Mouse (Mus musculus): ENCODE results near the gene 4922502D21Rik. TPM values are rescaled to one million over a fixed set of nuclear protein-coding genes. Genes with fewer than 3 reads are reported as not detected.

Gene 4922502D21Rik
- polyA plus RNA-seq, 1 experiment from 2014 or later, result not detected

GRCm38 (mm10) chr6:129333674-129334078, 2.1 kb upstream of the 4922502D21Rik start:
- no peak overlapping the region for H3K9ac ChIP-seq
- H3K4me3 ChIP-seq (ENCODE audit: low read depth, low read length), result no peak overlapping the region
- H3K4me2 ChIP-seq, result peak overlapping the region; percentile 8; the same call in 1 of the 2 replicates
- DNase-seq (peak; percentile 82), ATAC-seq (ENCODE audit: insufficient read depth) (peak; percentile 76; the same call in 1 of the 2 replicates)
- peak; percentile 78 for TF ChIP-seq CTCF (IDR thresholded peaks at IDR 0.05; ENCODE audit: low read depth)
- no peaks in the 10 kb centered on the region for H3K4me1 ChIP-seq (ENCODE audit: insufficient read depth)
- H3K27me3 ChIP-seq (ENCODE audit: insufficient read depth, low read length), result no peaks in the 10 kb centered on the region
- no peaks in the 10 kb centered on the region for H3K36me3 ChIP-seq (ENCODE audit: insufficient read depth)
- H3K9me3 ChIP-seq (ENCODE audit: low read depth, low read length), result no peaks in the 10 kb centered on the region
- no peak overlapping the region for H3K27ac ChIP-seq (ENCODE audit: low read depth)
- 34% methylated on average over 11 of the region's 11 CpGs for WGBS

DNA sequence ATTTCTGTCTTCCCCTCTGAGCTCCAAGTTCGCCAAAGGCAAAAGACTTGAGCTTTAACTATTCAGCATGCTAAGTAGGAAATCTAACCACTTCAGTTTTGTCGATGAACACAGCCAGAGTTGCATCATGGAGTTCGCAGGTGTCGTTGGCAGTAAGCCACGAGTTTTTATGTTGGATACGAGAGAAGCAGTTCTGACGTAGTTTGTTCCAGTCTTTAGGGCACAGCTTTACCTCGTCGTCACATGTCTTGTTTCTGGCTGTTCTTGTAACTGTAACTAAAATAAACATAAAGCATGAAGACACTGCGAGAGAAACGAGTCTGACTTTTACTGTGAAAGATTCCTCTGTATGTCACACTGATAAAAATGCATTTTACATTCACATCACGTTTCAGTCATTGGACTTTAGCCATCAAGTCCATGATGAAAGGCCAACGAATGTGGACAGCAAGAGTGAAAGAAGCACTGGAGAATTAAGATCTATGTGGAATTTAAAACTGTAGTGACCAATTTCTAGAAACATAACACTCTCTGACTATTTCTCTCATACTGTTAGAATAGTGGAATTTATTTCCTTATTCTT, 4.9 kb downstream of the 4922502D21Rik start:
- Histone ChIP-seq H3K4me1 (ENCODE audit: insufficient read depth) (no peaks in the 10 kb centered on the region), H3K9ac (no peak overlapping the region), H3K4me2 (no peak overlapping the region), H3K36me3 (ENCODE audit: insufficient read depth) (no peaks in the 10 kb centered on the region), H3K4me3 (ENCODE audit: low read depth, low read length) (no peak overlapping the region), H3K27me3 (ENCODE audit: insufficient read depth, low read length) (no peaks in the 10 kb centered on the region), H3K27ac (ENCODE audit: low read depth) (no peak overlapping the region), H3K9me3 (ENCODE audit: low read depth, low read length) (no peaks in the 10 kb centered on the region)
- 41% methylated on average over 13 of the region's 13 CpGs for whole genome bisulfite sequencing
- TF ChIP-seq CTCF (IDR thresholded peaks at IDR 0.05; ENCODE audit: low read depth), result no peak
- peak; percentile 39 for DNase-seq
- no peak for ATAC-seq (ENCODE audit: insufficient read depth)

- no peak overlapping the region for H3K4me2 ChIP-seq
- H3K36me3 ChIP-seq (ENCODE audit: insufficient read depth), result no peaks in the 10 kb centered on the region
- no peak for TF ChIP-seq CTCF (IDR thresholded peaks at IDR 0.05; ENCODE audit: low read depth)
- no peak overlapping the region for H3K27ac ChIP-seq (ENCODE audit: low read depth)
- no peak for ATAC-seq (ENCODE audit: insufficient read depth)
- no peak overlapping the region for H3K9ac ChIP-seq
- H3K9me3 ChIP-seq (ENCODE audit: low read depth, low read length), result no peaks in the 10 kb centered on the region
- H3K4me1 ChIP-seq (ENCODE audit: insufficient read depth), result no peaks in the 10 kb centered on the region
- H3K4me3 ChIP-seq (ENCODE audit: low read depth, low read length), result no peak overlapping the region
- no peaks in the 10 kb centered on the region for H3K27me3 ChIP-seq (ENCODE audit: insufficient read depth, low read length)
- 70% methylated on average over 1 of the region's 1 CpGs for WGBS
- DNase-seq, result peak; percentile 27
These were observed 5.6 kb downstream of the 4922502D21Rik start for GRCm38 (mm10) chr6:129326016-129326415.

DNA sequence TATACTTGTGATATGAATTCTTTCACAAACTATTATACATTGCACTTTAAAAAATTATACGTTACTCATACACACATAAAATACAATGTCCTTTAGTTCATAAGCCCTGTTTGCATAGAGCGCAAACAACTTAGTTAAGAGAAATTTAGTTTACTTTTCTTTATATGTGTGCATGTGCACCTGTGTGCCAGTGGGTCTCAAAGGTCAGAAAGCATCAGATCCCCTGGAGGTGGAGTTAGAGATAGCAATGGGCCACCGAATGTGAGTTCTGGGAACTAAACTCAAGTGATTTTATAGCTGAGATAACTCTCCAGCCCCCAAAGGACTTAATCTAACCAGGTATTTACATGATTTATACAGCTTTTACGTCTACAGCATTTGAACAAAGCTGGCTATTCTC, 12.3 kb downstream of the 4922502D21Rik start:
- Histone ChIP-seq H3K36me3 (ENCODE audit: insufficient read depth) (no peaks in the 10 kb centered on the region), H3K27me3 (ENCODE audit: insufficient read depth, low read length) (no peaks in the 10 kb centered on the region), H3K9me3 (ENCODE audit: low read depth, low read length) (no peaks in the 10 kb centered on the region), H3K27ac (ENCODE audit: low read depth) (no peak overlapping the region), H3K4me2 (no peak overlapping the region), H3K4me1 (ENCODE audit: insufficient read depth) (no peaks in the 10 kb centered on the region), H3K4me3 (ENCODE audit: low read depth, low read length) (no peak overlapping the region), H3K9ac (no peak overlapping the region)
- ATAC-seq (ENCODE audit: insufficient read depth) (no peak), DNase-seq (no peak)
- WGBS, result 69% methylated on average over 4 of the region's 4 CpGs
- TF ChIP-seq CTCF (IDR thresholded peaks at IDR 0.05; ENCODE audit: low read depth), result no peak

GRCm38 (mm10) chr6:129318395-129318794, 13.2 kb downstream of the 4922502D21Rik start:
- no peak overlapping the region for H3K4me3 ChIP-seq (ENCODE audit: low read depth, low read length)
- H3K9me3 ChIP-seq (ENCODE audit: low read depth, low read length), result no peaks in the 10 kb centered on the region
- 34% methylated on average over 1 of the region's 1 CpGs for WGBS
- ATAC-seq (ENCODE audit: insufficient read depth) (no peak), DNase-seq (no peak)
- H3K27me3 ChIP-seq (ENCODE audit: insufficient read depth, low read length), result no peaks in the 10 kb centered on the region
- H3K4me1 ChIP-seq (ENCODE audit: insufficient read depth), result no peaks in the 10 kb centered on the region
- H3K27ac ChIP-seq (ENCODE audit: low read depth), result no peak overlapping the region
- H3K4me2 ChIP-seq, result no peak overlapping the region
- no peak for TF ChIP-seq CTCF (IDR thresholded peaks at IDR 0.05; ENCODE audit: low read depth)
- no peak overlapping the region for H3K9ac ChIP-seq
- no peaks in the 10 kb centered on the region for H3K36me3 ChIP-seq (ENCODE audit: insufficient read depth)

DNA sequence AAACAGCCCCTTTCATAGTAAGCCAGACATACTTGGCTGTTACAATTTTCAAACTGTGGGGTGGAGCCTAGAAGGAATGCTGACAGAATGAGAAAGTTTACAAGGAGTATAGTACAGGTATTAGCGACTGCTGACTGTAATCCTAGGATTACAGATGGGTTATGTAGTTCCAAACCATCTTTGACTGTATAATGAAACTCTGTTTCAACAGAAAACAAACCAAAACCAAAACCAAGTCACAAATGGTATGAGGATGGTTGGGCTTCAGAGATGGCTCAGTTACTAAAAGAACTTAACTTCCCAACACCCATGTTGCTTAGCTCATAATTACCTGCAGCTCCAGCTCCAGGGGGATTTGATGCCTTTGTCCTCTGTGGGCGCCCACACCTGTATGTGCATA, 15.1 kb downstream of the 4922502D21Rik start:
- WGBS, result 67% methylated on average over 2 of the region's 2 CpGs
- H3K27ac ChIP-seq (ENCODE audit: low read depth), result no peak overlapping the region
- no peak overlapping the region for H3K9ac ChIP-seq
- H3K4me3 ChIP-seq (ENCODE audit: low read depth, low read length), result no peak overlapping the region
- no peak for TF ChIP-seq CTCF (IDR thresholded peaks at IDR 0.05; ENCODE audit: low read depth)
- no peak for DNase-seq
- no peak for ATAC-seq (ENCODE audit: insufficient read depth)
- H3K27me3 ChIP-seq (ENCODE audit: insufficient read depth, low read length), result no peaks in the 10 kb centered on the region
- H3K36me3 ChIP-seq (ENCODE audit: insufficient read depth), result no peaks in the 10 kb centered on the region
- H3K4me2 ChIP-seq, result no peak overlapping the region
- H3K9me3 ChIP-seq (ENCODE audit: low read depth, low read length), result no peaks in the 10 kb centered on the region
- H3K4me1 ChIP-seq (ENCODE audit: insufficient read depth), result no peaks in the 10 kb centered on the region

GRCm38 (mm10) chr6:129315698-129316097, 15.9 kb downstream of the 4922502D21Rik start:
- no peak for DNase-seq
- WGBS, result 85% methylated on average over 1 of the region's 1 CpGs
- no peak for ATAC-seq (ENCODE audit: insufficient read depth)
- Histone ChIP-seq H3K27me3 (ENCODE audit: insufficient read depth, low read length) (no peaks in the 10 kb centered on the region), H3K36me3 (ENCODE audit: insufficient read depth) (no peaks in the 10 kb centered on the region), H3K9me3 (ENCODE audit: low read depth, low read length) (no peaks in the 10 kb centered on the region), H3K27ac (ENCODE audit: low read depth) (no peak overlapping the region), H3K4me3 (ENCODE audit: low read depth, low read length) (no peak overlapping the region), H3K4me2 (no peak overlapping the region), H3K9ac (no peak overlapping the region), H3K4me1 (ENCODE audit: insufficient read depth) (no peaks in the 10 kb centered on the region)
- TF ChIP-seq CTCF (IDR thresholded peaks at IDR 0.05; ENCODE audit: low read depth), result no peak

Measured in lung, embryonic 14.5 days (tissue).